Mouse (Mus musculus) embryonic facial prominence, embryonic 12.5 days (tissue): ENCODE data around the gene Zfp536. TPM values are rescaled to one million over a fixed set of nuclear protein-coding genes. Genes with fewer than 3 reads are reported as not detected.

Experiments
- ATAC-seq: fragments of 200-750 bp; cut with Nextera tagmentation; 2 replicates; pipeline ENCODE4 v1.8.0; 2017; ENCODE audit not compliant: insufficient number of reproducible peaks, insufficient read depth, low FRiP score, low TSS enrichment
- H3K27ac ChIP-seq: fragments of 300-500 bp; sonication (generic); 2 replicates; pipeline ENCODE4 v1.5.1; 2016; ENCODE audit warnings: mild to moderate bottlenecking
- H3K27me3 ChIP-seq: fragments of 300-500 bp; sonication (generic); 2 replicates; pipeline ENCODE4 v1.6.1; 2016; ENCODE audit warnings: mild to moderate bottlenecking, moderate library complexity
- H3K36me3 ChIP-seq: fragments of 300-500 bp; sonication (generic); 2 replicates; pipeline ENCODE4 v1.6.1; 2016; ENCODE audit warnings: mild to moderate bottlenecking
- H3K4me1 ChIP-seq: fragments of 300-500 bp; sonication (generic); 2 replicates; pipeline ENCODE4 v1.6.1; 2016
- H3K4me2 ChIP-seq: fragments of 300-500 bp; sonication (generic); replicated peaks from 2 replicates; pipeline ENCODE4 v1.6.1; 2016; ENCODE audit warnings: mild to moderate bottlenecking, moderate library complexity
- H3K4me3 ChIP-seq: fragments of 300-500 bp; sonication (generic); 2 replicates; pipeline ENCODE4 v1.5.1; 2016; ENCODE audit warnings: mild to moderate bottlenecking
- H3K9ac ChIP-seq: fragments of 300-500 bp; sonication (generic); 2 replicates; pipeline ENCODE4 v1.6.1; 2016; ENCODE audit warnings: mild to moderate bottlenecking, moderate library complexity
- H3K9me3 ChIP-seq: fragments of 300-500 bp; sonication (generic); 2 replicates; pipeline ENCODE4 v1.6.1; 2016; ENCODE audit warnings: mild to moderate bottlenecking, moderate library complexity
- WGBS: fragments of 180-500 bp; shearing (Covaris S2); methylation state at CpG from one replicate; pipeline ENCODE4 v1.1.7; 2016; 5-methylcytosine and 5-hydroxymethylcytosine counted together
- polyA plus RNA-seq: library from polyadenylated mRNA; unstranded; fragments of >200 nt; fragmentation: Nextera tagmentation; extraction: Ambion mirVana; gene quantifications from 2 replicates; pipeline ENCODE4 v1.2.1, GENCODE M21; 2016

Zfp536 gene
- polyA plus RNA-seq, 1 experiment from 2014 or later: 18.5 TPM

DNA sequence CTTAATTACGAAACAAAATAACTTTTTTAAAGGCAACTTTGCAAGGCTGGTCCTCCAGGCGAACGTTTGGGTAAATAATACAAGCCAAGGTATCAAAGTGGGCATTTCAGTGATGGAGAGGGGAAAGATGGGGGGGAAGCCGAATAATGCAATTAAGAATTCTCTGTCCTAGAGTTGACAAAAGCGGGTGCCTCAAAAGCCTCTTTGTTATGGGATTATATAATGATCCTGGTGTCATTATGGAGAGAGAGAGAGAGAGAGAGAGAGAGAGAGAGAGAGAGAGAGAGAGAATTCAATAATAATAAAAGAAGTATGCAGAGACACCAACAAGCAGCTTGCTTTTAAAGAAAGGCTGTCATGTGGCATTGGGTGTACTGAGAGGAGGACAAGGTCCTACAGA lies 465 bp upstream of the Zfp536 start:
- Histone ChIP-seq H3K4me1 (peaks cover 24% of the 10 kb centered on the region), H3K4me3 (peak overlapping the region; percentile 49; the same call in 1 of the 2 replicates), H3K9me3 (no peaks in the 10 kb centered on the region), H3K36me3 (no peaks in the 10 kb centered on the region), H3K27ac (no peak overlapping the region), H3K4me2 (peak overlapping the region; percentile 94), H3K27me3 (peaks cover 30% of the 10 kb centered on the region), H3K9ac (no peak overlapping the region)
- no peak for ATAC-seq
- WGBS: 11% methylated on average over 5 of the region's 5 CpGs

GRCm38 (mm10) chr7:37772376-37773311 lies 797 bp downstream of the Zfp536 start:
- Histone ChIP-seq H3K27me3 (peaks cover 40% of the 10 kb centered on the region), H3K4me2 (peak overlapping the region; percentile 94), H3K27ac (peak overlapping the region; percentile 36; the same call in 1 of the 2 replicates), H3K9me3 (no peaks in the 10 kb centered on the region), H3K36me3 (no peaks in the 10 kb centered on the region), H3K4me3 (peak overlapping the region; percentile 49), H3K9ac (peak overlapping the region; percentile 61), H3K4me1 (peaks cover 33% of the 10 kb centered on the region)
- WGBS: under 1% methylated on average over 45 of the region's 46 CpGs
- no peak for ATAC-seq

- H3K9ac ChIP-seq: peak overlapping the region; percentile 61
- peak overlapping the region; percentile 49 for H3K4me3 ChIP-seq
- H3K4me2 ChIP-seq: peak overlapping the region; percentile 94
- under 1% methylated on average over 68 of the region's 75 CpGs for whole genome bisulfite sequencing
- peaks cover 47% of the 10 kb centered on the region for H3K27me3 ChIP-seq
- H3K27ac ChIP-seq: peak overlapping the region; percentile 61; the same call in 1 of the 2 replicates
- no peaks in the 10 kb centered on the region for H3K36me3 ChIP-seq
- no peaks in the 10 kb centered on the region for H3K9me3 ChIP-seq
- peaks cover 33% of the 10 kb centered on the region for H3K4me1 ChIP-seq
- peak; percentile 22; the same call in 1 of the 2 replicates for ATAC-seq
These were observed 1.7 kb downstream of the Zfp536 start for GRCm38 (mm10) chr7:37771491-37772375.

- peak; percentile 68 for ATAC-seq
- Histone ChIP-seq H3K4me2 (peak overlapping the region; percentile 94), H3K9ac (peak overlapping the region; percentile 56), H3K4me1 (peaks cover 33% of the 10 kb centered on the region), H3K27ac (peak overlapping the region; percentile 80), H3K27me3 (peaks cover 44% of the 10 kb centered on the region), H3K9me3 (no peaks in the 10 kb centered on the region), H3K4me3 (peak overlapping the region; percentile 49), H3K36me3 (no peaks in the 10 kb centered on the region)
- WGBS: under 1% methylated on average over 57 of the region's 57 CpGs
These were observed 2.9 kb downstream of the Zfp536 start for GRCm38 (mm10) chr7:37770400-37771050.

GRCm38 (mm10) chr7:37769526-37770399 lies 3.7 kb downstream of the Zfp536 start:
- under 1% methylated on average over 50 of the region's 53 CpGs for WGBS

DNA sequence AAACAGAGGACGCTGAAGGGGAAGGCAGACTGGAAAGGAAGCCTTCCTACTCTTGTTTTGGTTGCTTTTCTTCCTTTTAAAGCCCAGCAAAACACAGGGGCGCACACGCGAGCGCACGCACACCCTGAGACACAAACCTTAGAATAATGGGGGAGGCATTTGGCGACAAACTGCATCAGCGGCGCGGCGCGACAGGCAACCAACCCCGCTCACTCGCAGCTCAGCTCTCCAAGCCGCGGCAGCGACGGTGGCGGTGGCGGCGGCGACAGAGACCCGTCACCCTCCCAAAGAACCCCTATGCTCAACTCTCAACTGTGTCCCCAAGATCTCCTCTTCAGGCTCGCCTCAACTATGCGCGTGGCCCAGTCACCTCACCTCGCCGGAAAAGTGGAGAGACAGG lies 4.4 kb downstream of the Zfp536 start:
- H3K4me1 ChIP-seq: peaks cover 30% of the 10 kb centered on the region
- no peaks in the 10 kb centered on the region for H3K9me3 ChIP-seq
- peak overlapping the region; percentile 56 for H3K9ac ChIP-seq
- under 1% methylated on average over 28 of the region's 28 CpGs for WGBS
- no peak overlapping the region for H3K27ac ChIP-seq
- peak overlapping the region; percentile 94 for H3K4me2 ChIP-seq
- H3K4me3 ChIP-seq: peak overlapping the region; percentile 49
- peaks cover 31% of the 10 kb centered on the region for H3K27me3 ChIP-seq
- H3K36me3 ChIP-seq: no peaks in the 10 kb centered on the region
- ATAC-seq: no peak

More at GRCm38 (mm10) chr7:37769526-37770399, 3.7 kb downstream of the Zfp536 start:
- Histone ChIP-seq H3K36me3 (no peaks in the 10 kb centered on the region), H3K27ac (peak overlapping the region; percentile 80), H3K9me3 (no peaks in the 10 kb centered on the region), H3K27me3 (peaks cover 38% of the 10 kb centered on the region), H3K4me2 (peak overlapping the region; percentile 94), H3K9ac (peak overlapping the region; percentile 56), H3K4me3 (peak overlapping the region; percentile 49), H3K4me1 (peaks cover 33% of the 10 kb centered on the region)
- ATAC-seq: peak; percentile 59

- ATAC-seq: no peak
- 6% methylated on average over 10 of the region's 10 CpGs for WGBS
- H3K4me2 ChIP-seq: peak overlapping the region; percentile 94
- peak overlapping the region; percentile 49 for H3K4me3 ChIP-seq
- peaks cover 28% of the 10 kb centered on the region for H3K27me3 ChIP-seq
- H3K4me1 ChIP-seq: peaks cover 29% of the 10 kb centered on the region
- H3K27ac ChIP-seq: no peak overlapping the region
- H3K36me3 ChIP-seq: no peaks in the 10 kb centered on the region
- no peaks in the 10 kb centered on the region for H3K9me3 ChIP-seq
- H3K9ac ChIP-seq: peak overlapping the region; percentile 56
These were observed 5.0 kb downstream of the Zfp536 start for GRCm38 (mm10) chr7:37768310-37768940.

GRCm38 (mm10) chr7:37758886-37759285 lies 14.6 kb downstream of the Zfp536 start:
- no peak for ATAC-seq
- H3K9ac ChIP-seq: no peak overlapping the region
- no peaks in the 10 kb centered on the region for H3K36me3 ChIP-seq
- H3K9me3 ChIP-seq: no peaks in the 10 kb centered on the region
- peaks cover 2% of the 10 kb centered on the region; the same call in 1 of the 2 replicates for H3K27me3 ChIP-seq
- no peak overlapping the region for H3K27ac ChIP-seq
- 90% methylated on average over 5 of the region's 5 CpGs for WGBS
- no peak overlapping the region for H3K4me3 ChIP-seq
- no peak overlapping the region for H3K4me2 ChIP-seq
- H3K4me1 ChIP-seq: no peaks in the 10 kb centered on the region

GRCm38 (mm10) chr7:37753024-37753423 lies 20.4 kb downstream of the Zfp536 start:
- ATAC-seq: no peak
- H3K9ac ChIP-seq: no peak overlapping the region
- no peaks in the 10 kb centered on the region for H3K36me3 ChIP-seq
- no peak overlapping the region for H3K27ac ChIP-seq
- H3K9me3 ChIP-seq: no peaks in the 10 kb centered on the region
- no peak overlapping the region for H3K4me2 ChIP-seq
- H3K4me3 ChIP-seq: no peak overlapping the region
- 78% methylated on average over 1 of the region's 1 CpGs for WGBS
- no peaks in the 10 kb centered on the region for H3K4me1 ChIP-seq
- no peaks in the 10 kb centered on the region for H3K27me3 ChIP-seq

- no peak for ATAC-seq
- Histone ChIP-seq H3K27me3 (no peaks in the 10 kb centered on the region), H3K9ac (no peak overlapping the region), H3K36me3 (no peaks in the 10 kb centered on the region), H3K9me3 (no peaks in the 10 kb centered on the region), H3K27ac (no peak overlapping the region), H3K4me1 (peaks cover 20% of the 10 kb centered on the region), H3K4me2 (no peak overlapping the region), H3K4me3 (no peak overlapping the region)
- 35% methylated on average over 12 of the region's 13 CpGs for WGBS
These were observed 27.2 kb downstream of the Zfp536 start for GRCm38 (mm10) chr7:37746133-37746761.
